Mouse (Mus musculus) liver, embryonic 11.5 days (tissue): Measurements from ENCODE around the gene 5830473C10Rik. TPM values are rescaled to one million over a fixed set of nuclear protein-coding genes. Genes with fewer than 3 reads are reported as not detected.

ENCODE experiments used
- polyA plus RNA-seq: library from polyadenylated mRNA; unstranded; fragments of >200 nt; fragmentation: Nextera tagmentation; extraction: Ambion mirVana; gene quantifications from 2 replicates; pipeline ENCODE4 v1.2.1, GENCODE M21; 2014

The 5830473C10Rik gene
- polyA plus RNA-seq, 1 experiment from 2014 or later = 0.19 TPM

Other genes starting within 250 kb of the 5830473C10Rik start
- gene Ankrd17, start 194.5 kb upstream of the 5830473C10Rik start, polyA plus RNA-seq = 25.2 and 32.2 TPM in 2 replicates
- gene Gm9958, start 193.9 kb upstream of the 5830473C10Rik start, polyA plus RNA-seq = 3.8 and 4.1 TPM in 2 replicates
- gene Alb, start 100.2 kb upstream of the 5830473C10Rik start, polyA plus RNA-seq = 772 and 788 TPM in 2 replicates
- gene Afp, start 70.4 kb upstream of the 5830473C10Rik start, polyA plus RNA-seq = 6,352 and 6,971 TPM in 2 replicates
- 8.8 and 11.4 TPM in 2 replicates for gene Afm, start 42.2 kb upstream of the 5830473C10Rik start, polyA plus RNA-seq
- gene Rassf6, start 79.5 kb downstream of the 5830473C10Rik start, polyA plus RNA-seq = 6.2 and 6.3 TPM in 2 replicates
- gene Cxcl5, start 198.3 kb downstream of the 5830473C10Rik start, polyA plus RNA-seq = 1.7 and 3.1 TPM in 2 replicates
- 153 and 155 TPM in 2 replicates for gene Ppbp, start 207.4 kb downstream of the 5830473C10Rik start, polyA plus RNA-seq
- 911 and 984 TPM in 2 replicates for gene Pf4, start 211.3 kb downstream of the 5830473C10Rik start, polyA plus RNA-seq
- gene Cxcl3, start 225.0 kb downstream of the 5830473C10Rik start, polyA plus RNA-seq = 0.25 TPM in 1 of 2 replicates, not detected in the other
- gene Cxcl15, start 233.4 kb downstream of the 5830473C10Rik start, polyA plus RNA-seq = not detected in 2 replicates